Mouse (Mus musculus) spleen, adult 2 months (tissue): ENCODE measurements at regions not wholly inside any gene's neighbourhood (a gene's known extent, or its start where the extent isn't known, plus 50 kb on each side); places are given as distances from the start of the nearest gene placed in this dataset.

Experiments
- DNase-seq, 2 experiments: peaks; one replicate each; pipeline versions ENCODE4 v3.0.0 to v3.0.0-alpha.2; 2012 to 2021; ENCODE audit warnings: low spot score in 2 of 2, low read depth in 1 of 2
- H3K27ac ChIP-seq: fragments of 200-500 bp; 2 replicates; pipeline ENCODE4 v1.5.1; 2012; ENCODE audit warnings: low read length, inconsistent platforms; ENCODE audit not compliant: insufficient read depth
- H3K27me3 ChIP-seq: fragments of 200-500 bp; 2 replicates; pipeline ENCODE4 v1.6.1; 2012; ENCODE audit warnings: mild to moderate bottlenecking, moderate library complexity, low read length, inconsistent platforms; ENCODE audit not compliant: control insufficient read depth, insufficient read depth
- H3K36me3 ChIP-seq: fragments of 200-500 bp; 2 replicates; pipeline ENCODE4 v1.6.1; 2012; ENCODE audit warnings: mild to moderate bottlenecking, low read length, inconsistent platforms; ENCODE audit not compliant: control insufficient read depth, insufficient read depth
- H3K4me1 ChIP-seq: fragments of 200-500 bp; 2 replicates; pipeline ENCODE4 v1.6.1; 2011; ENCODE audit warnings: inconsistent platforms; ENCODE audit not compliant: control insufficient read depth, insufficient read depth, insufficient read length
- H3K4me3 ChIP-seq: fragments of 200-500 bp; 2 replicates; pipeline ENCODE4 v1.5.1; 2011; ENCODE audit warnings: mild to moderate bottlenecking, inconsistent platforms; ENCODE audit not compliant: insufficient read depth, insufficient read length; ENCODE audit errors: extremely low read depth
- CTCF ChIP-seq: fragments of 200-500 bp; IDR thresholded peaks from 2 replicates; pipeline ENCODE4 v1.5.1; 2011; ENCODE audit warnings: mild to moderate bottlenecking, inconsistent platforms; ENCODE audit not compliant: insufficient read depth, insufficient read length, insufficient replicate concordance; ENCODE audit errors: extremely low read depth
- POLR2A ChIP-seq: fragments of 200-500 bp; IDR thresholded peaks from 2 replicates; pipeline ENCODE4 v1.6.1; 2011; ENCODE audit warnings: low read depth, low read length, inconsistent platforms
- WGBS: fragments of 180-500 bp; shearing (Covaris S2); methylation state at CpG from one replicate; pipeline ENCODE4 v1.1.7; 2018; 5-methylcytosine and 5-hydroxymethylcytosine counted together

DNA sequence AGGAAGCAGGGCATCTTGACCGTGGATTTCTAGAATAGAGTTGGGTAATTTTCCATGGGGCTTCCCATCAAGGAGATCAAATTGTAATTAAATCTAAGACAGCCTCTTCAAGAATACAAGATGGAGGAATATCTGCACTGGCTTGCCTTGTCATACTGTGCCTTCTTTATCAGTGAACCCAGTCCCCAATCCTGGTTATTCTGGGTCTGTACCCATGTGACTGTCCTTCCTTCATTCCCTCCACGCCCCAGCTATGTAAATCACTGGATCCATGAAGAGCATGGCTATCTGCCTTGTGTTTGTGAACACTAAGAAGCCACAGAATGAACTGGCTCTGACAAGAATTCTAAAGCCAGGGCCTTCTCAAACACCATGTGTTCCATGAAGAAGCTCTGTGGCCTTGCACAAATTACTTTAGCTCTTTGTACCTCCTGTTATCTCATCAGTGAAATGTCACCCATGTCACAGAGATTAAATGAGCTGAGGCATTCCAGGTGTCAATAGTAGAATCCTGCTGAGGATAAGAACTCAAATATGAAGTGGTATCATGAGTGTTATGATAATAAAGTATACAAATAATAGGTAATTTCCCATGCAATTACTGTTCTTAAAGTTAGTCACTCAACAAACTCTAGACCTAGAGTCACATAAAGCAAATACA lies 637.0 kb upstream of the Cdh11 start:
- TF ChIP-seq CTCF (no peak), POLR2A (no peak)
- Histone ChIP-seq H3K27me3 (no peaks in the 10 kb centered on the region), H3K27ac (no peak overlapping the region), H3K36me3 (no peaks in the 10 kb centered on the region), H3K4me3 (no peak overlapping the region), H3K4me1 (no peaks in the 10 kb centered on the region)
- DNase-seq: no peak
- WGBS: 73% methylated on average over 2 of the region's 2 CpGs

DNA sequence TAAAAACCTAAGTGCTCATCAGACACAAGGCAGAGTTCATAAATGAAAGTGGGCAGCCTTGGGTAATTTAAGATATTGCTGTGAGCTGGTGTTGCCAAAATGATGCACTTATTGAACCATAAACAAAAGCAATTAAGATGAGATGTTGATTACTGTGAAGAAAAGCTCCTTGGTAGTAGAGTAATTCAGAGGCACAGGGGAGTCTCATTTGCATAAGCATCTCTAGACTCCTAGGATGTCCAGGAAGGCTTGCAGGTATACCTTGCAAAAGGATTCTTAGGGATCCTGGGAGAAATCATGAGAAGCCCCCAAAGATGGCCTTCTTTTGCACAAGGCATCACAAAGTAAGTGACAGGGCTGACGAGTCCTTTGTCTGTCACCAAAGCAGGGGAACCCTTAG lies 640.5 kb upstream of the Cdh11 start:
- Histone ChIP-seq H3K4me1 (no peaks in the 10 kb centered on the region), H3K4me3 (no peak overlapping the region), H3K27ac (no peak overlapping the region), H3K27me3 (no peaks in the 10 kb centered on the region), H3K36me3 (no peaks in the 10 kb centered on the region)
- 70% methylated on average over 1 of the region's 1 CpGs for WGBS
- TF ChIP-seq CTCF (no peak), POLR2A (no peak)
- DNase-seq: no peak

DNA sequence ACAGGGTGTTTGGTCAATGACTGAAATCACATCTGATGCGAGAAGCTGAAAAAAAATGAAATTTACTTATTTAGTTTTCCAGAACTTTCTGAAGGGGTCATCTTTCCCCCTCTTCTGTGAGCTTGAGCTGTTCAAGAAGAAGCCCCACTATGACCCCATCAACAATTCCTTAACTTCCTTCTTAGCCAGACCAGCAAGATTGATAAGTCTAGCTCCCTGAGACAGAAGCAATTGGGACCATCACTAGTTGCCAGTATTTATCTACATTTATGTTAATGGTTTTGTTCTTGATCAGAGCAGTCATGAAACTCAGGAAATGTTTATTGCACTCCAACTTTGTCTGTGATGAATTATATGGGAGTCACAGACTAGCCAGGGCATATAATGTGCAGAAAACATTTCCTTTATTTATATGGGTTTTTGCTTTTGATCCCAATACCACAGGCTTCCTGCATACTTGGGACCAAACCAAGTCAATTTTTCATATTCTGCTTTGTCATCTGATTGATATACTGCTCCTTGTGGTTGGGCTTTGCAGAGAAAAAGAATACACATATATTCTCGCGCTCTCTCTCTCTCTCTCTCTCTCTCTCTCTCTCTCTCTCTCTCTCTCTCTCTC lies 645.5 kb upstream of the Cdh11 start:
- Histone ChIP-seq H3K27me3 (no peaks in the 10 kb centered on the region), H3K4me1 (no peaks in the 10 kb centered on the region), H3K4me3 (no peak overlapping the region), H3K36me3 (no peaks in the 10 kb centered on the region), H3K27ac (no peak overlapping the region)
- 47% methylated on average over 3 of the region's 3 CpGs for WGBS
- no peak for DNase-seq
- TF ChIP-seq POLR2A (no peak), CTCF (no peak)

DNA sequence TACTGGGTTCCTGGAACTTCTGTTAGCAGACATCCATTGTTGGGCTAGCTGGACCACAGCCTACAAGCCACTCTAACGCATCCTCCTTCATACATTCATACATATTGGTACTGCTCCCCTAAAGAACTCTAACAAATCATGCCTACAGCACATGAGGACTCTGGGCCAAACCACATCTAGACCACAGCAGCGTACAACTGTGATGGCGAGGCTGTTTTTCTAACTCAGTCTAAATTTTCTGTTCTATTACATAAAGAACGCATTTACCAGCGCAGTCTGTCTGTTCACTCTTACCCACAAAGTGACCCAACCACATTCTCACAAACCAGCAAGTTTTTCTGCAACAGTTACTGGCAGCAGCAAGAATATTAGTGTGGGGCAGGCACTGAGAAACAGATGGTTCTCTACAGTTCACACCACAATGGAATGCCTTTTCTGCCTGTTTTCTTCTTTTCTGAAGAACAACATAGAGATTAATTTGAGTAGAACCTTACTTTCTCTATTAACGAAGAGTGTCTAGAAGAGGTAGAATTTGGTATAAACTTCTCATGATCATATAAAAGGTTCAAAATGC lies 648.2 kb upstream of the Cdh11 start:
- WGBS: 77% methylated on average over 6 of the region's 6 CpGs
- no peak for TF ChIP-seq POLR2A
- TF ChIP-seq CTCF: no peak
- Histone ChIP-seq H3K27me3 (no peaks in the 10 kb centered on the region), H3K27ac (no peak overlapping the region), H3K4me1 (no peaks in the 10 kb centered on the region), H3K4me3 (no peak overlapping the region), H3K36me3 (no peaks in the 10 kb centered on the region)
- DNase-seq: no peak

DNA sequence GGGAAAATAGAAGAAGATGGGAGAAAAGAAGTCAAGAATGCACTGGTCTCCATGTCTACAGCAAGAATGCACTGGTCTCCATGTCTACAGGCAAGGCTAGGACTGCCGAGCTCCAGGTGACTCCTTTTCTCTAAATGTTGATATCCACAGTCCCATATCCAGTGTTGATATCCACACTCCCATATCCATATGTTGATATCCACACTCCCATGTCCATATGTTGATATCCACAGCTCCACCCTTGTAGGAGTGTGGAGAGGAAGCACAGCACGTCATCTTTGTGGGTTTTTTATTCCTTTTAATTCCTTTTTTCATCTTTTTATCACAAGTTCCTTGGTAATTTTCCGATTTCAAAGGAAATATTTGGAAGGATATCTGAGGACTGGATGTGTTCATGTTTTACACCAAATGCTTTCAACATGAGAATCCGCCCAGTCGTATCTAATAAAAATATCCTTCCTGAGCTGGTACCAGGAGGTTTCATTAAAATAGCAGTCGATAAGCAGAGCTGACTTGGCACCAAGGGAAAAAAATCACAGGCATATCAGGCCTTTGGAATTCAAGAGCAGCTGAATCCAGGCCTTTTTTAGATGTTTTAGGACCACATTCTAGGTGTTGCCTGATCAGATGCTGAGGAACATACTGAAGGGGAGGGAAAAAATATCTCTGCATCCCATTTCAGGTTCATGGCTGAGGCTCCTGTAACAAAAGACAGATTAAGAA lies 653.7 kb upstream of the Cdh11 start:
- DNase-seq: no peak
- Histone ChIP-seq H3K36me3 (no peaks in the 10 kb centered on the region), H3K27ac (no peak overlapping the region), H3K27me3 (no peaks in the 10 kb centered on the region), H3K4me1 (no peaks in the 10 kb centered on the region), H3K4me3 (no peak overlapping the region)
- 82% methylated on average over 6 of the region's 6 CpGs for WGBS
- TF ChIP-seq CTCF (no peak), POLR2A (no peak)

DNA sequence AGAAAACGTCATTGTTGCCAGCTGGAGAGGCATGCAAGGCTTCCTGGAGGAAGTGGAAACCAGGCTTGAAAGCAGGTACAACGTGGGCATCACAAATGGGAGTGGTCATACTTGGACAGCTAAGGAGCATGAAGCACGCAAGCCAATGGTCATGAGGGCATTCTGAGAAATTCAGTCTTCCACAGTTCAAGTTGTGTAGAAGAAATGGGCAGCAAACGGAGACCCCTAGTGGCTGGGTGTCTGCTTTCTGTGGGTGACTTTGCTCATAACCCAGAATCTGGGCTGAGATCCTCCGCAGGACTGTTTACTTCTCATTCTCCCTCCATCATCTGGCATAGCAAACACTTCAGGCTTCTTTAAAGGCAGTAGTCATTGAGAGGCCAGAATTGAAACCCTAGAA lies 655.7 kb upstream of the Cdh11 start:
- TF ChIP-seq CTCF (no peak), POLR2A (no peak)
- Histone ChIP-seq H3K27me3 (no peaks in the 10 kb centered on the region), H3K4me1 (no peaks in the 10 kb centered on the region), H3K36me3 (no peaks in the 10 kb centered on the region), H3K27ac (no peak overlapping the region), H3K4me3 (no peak overlapping the region)
- WGBS: 44% methylated on average over 5 of the region's 5 CpGs
- DNase-seq: no peak
